Mouse (Mus musculus) layer of hippocampus, adult 9-11 months (tissue): ENCODE results near the gene Gm21677.
"Not testable (repeated sequence)": the region's sequence is repeated elsewhere in the genome, so short reads cannot be mapped to it uniquely, and the experiment has no call there.

Experiments used
- DNase-seq: peaks from one replicate; pipeline ENCODE4 v3.0.0; 2022

The Gm21677 gene

GRCm38 (mm10) chrY:3306349-3306748 lies at the start of gene Gm21677:
Gene Gm21677, minus strand, starts transcription at chrY:3306449.
- DNase-seq: not testable (repeated sequence)

GRCm38 (mm10) chrY:3345229-3345628 lies 39.0 kb upstream of the Gm21677 start, which contains the start of gene Gm21693:
Gene Gm21693, minus strand, starts transcription at chrY:3345329.
- DNase-seq: not testable (repeated sequence)

GRCm38 (mm10) chrY:3340661-3341060 lies 34.4 kb upstream of the Gm21677 start:
- peak; percentile 2 for DNase-seq
